Mouse (Mus musculus) neural tube, embryonic 10.5 days (tissue): ENCODE data around the gene Slc30a6.
"Not testable (repeated sequence)": the region's sequence is repeated elsewhere in the genome, so short reads cannot be mapped to it uniquely, and the experiment has no call there.

Experiments
- DNase-seq: peaks from one replicate; pipeline ENCODE4 v3.0.0-alpha.2; 2017; ENCODE audit warnings: low spot score; ENCODE audit errors: extremely low spot score

The Slc30a6 gene

DNA sequence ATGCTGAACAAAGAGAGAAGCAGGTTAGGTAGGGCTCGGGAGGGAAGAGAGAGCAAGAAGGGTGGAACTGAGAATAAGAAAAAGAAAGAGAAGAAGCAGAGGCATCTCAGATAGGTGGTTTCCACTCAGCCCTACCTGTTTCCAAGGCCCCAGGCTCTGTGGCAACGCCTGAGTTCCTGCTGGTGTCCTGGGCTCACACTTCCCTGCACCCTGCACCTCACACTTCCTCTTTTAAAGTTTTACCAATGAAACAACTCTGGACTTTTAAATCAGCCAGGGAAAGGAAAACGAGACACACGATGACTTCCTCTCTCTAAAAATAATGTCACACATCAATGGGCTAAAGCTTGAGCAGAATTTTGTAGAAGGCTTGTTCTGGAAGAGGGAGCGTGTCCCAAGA is 45.1 kb downstream of the Slc30a6 start:
- DNase-seq: no peak

GRCm38 (mm10) chr17:74449776-74450175 is 54.4 kb downstream of the Slc30a6 start:
- no peak for DNase-seq

- no peak for DNase-seq
Observed at GRCm38 (mm10) chr17:74453928-74454327, 58.5 kb downstream of the Slc30a6 start.

DNA sequence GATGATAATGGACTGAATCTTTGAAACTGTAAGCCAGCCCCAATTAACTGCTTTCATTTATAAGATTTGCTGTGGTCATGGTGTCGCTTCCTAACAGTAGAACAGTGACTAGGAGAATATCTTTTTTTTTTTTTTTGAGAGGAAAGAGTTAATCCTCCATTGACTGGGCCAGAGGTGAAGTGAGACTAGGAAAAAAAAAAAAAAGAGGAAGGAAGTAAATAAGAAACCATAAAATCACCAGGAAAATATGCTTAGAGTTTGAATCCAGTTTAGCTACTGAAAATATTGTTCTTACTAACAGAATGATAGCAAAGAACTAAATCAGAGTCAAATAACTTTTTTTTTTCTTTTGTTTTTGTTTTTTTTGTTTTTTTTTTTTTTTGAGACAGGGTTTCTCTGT is 59.3 kb downstream of the Slc30a6 start:
- DNase-seq: no peak

- no peak for DNase-seq
Observed at GRCm38 (mm10) chr17:74455426-74455825, 60.0 kb downstream of the Slc30a6 start.

DNA sequence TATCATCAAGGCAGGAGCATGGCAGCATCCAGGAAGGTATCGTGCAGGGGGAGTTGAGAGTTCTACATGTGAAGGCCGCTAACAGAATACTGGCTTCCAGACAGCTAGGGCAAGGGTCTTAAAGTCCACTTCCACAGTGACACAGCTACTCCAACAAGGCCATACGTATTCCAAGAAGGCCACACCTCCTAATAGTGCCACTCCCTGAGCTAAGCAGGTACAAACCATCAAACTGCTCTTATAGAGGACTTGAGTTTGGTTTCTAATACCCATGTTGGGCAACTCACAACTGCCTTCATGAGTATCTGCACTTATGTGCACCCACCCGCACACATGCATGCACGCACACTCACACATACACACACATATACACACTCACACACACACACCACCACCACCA is 61.4 kb downstream of the Slc30a6 start:
- no peak for DNase-seq

- no peak for DNase-seq
Observed at GRCm38 (mm10) chr17:74457972-74458677, 62.7 kb downstream of the Slc30a6 start.

DNA sequence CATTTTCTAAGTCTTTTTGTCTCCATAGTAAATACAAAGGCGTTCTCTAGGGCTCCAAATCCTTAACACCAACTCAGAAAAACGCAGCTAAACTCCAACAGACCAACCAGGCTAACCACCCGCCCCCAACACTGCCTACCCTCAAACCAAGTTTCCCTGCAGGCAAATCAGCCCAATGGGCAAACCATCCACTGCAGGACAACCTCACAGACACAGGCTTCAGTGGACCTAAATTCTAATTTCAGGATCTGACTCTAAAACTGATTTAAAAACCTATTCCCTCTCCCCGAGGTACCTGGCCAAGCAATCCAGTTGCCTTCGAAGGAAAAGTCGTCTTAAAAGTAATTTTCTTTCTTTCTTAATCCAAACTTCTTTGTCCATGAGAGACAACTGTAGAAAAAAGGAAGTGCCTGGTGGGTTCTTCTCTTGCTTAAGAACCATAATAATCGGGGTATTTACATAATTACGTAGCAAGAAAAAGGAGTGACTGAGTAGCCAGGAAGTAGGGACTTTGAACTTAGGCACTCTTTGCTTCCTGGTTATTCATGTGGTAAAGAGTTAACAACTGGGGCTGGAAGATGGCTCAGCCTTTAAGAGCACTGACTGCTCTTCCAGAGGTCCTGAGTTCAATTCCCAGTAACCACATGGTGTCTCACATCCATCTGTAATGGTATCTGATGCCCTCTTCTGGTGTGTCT is 63.5 kb downstream of the Slc30a6 start, which contains the start of gene Nlrc4:
TSS of gene Nlrc4 (minus strand) at position 432 of the 698 bp plus-strand sequence.
- no peak for DNase-seq

GRCm38 (mm10) chr17:74463510-74463909 is 68.1 kb downstream of the Slc30a6 start:
- no peak for DNase-seq

- DNase-seq: not testable (repeated sequence)
Observed at GRCm38 (mm10) chr17:74467981-74468380, 72.6 kb downstream of the Slc30a6 start.

DNA sequence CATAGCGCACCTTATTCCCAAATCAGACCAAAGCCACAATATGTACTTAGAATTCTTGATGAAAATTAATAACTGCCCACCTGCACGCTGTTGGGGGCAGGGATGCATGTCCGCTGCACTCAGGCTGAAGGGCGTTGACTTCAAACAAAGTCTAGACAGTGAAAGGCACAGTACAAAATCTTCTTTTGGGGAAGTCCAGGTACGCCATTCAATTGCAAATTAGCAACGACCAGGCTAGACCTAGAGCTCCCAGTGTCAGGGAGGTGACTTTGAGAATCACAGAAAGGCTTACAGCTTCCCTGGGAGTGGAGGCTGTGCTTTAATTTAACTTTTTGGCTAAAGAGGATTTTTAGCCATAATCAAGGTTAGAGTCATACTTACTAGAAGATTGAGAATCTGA is 74.7 kb downstream of the Slc30a6 start:
- DNase-seq: not testable (repeated sequence)
